Mouse (Mus musculus): ENCODE results near the gene Slu7. TPM values are rescaled to one million over a fixed set of nuclear protein-coding genes. Genes with fewer than 3 reads are reported as not detected.
A peak's percentile ranks its signal among the peaks of the same experiment; 100 is the strongest.

The Slu7 gene
- polyA plus RNA-seq, 1 experiment from 2014 or later: 55.4 TPM

- no peak for ATAC-seq (ENCODE audit: insufficient number of reproducible peaks, insufficient read depth, low FRiP score, low read depth)
- WGBS: 69% methylated on average over 7 of the region's 7 CpGs
- Histone ChIP-seq H3K27ac (ENCODE audit: low read length) (no peak overlapping the region), H3K4me2 (replicated peaks; ENCODE audit: low read depth, low read length) (no peak overlapping the region), H3K4me3 (ENCODE audit: low read depth, low read length) (no peak overlapping the region), H3K9ac (replicated peaks; ENCODE audit: low read depth, low read length) (no peak overlapping the region), H3K36me3 (ENCODE audit: control insufficient read depth, insufficient read depth, low read length) (no peaks in the 10 kb centered on the region), H3K27me3 (ENCODE audit: control insufficient read depth, insufficient read depth, low read length) (no peaks in the 10 kb centered on the region), H3K4me1 (ENCODE audit: control insufficient read depth, insufficient read depth, low read length) (no peaks in the 10 kb centered on the region), H3K9me3 (ENCODE audit: control insufficient read depth, low read depth, low read length) (no peaks in the 10 kb centered on the region)
These were observed 23.3 kb upstream of the Slu7 start for GRCm38 (mm10) chr11:43410291-43410690.

DNA sequence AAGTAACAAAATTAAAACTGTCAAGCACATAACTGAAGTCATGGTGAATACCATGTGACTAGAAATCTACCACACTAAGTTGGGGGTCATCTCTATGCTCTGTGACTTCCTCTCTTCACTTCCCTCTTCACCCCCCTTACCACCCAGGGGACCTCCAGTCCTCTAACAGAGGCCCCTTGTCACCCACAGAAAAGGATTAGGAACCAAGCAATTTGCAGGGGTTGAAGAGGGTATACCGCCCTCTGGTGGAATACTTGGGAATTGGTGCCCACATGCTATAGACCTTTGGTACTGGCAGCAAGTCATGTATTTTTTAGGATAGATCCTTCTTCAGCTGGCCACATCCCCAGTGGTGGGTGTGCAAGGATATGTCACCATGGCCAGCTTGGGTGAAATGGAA is 22.1 kb upstream of the Slu7 start:
- Histone ChIP-seq H3K4me3 (ENCODE audit: low read depth, low read length) (no peak overlapping the region), H3K9me3 (ENCODE audit: control insufficient read depth, low read depth, low read length) (no peaks in the 10 kb centered on the region), H3K4me2 (replicated peaks; ENCODE audit: low read depth, low read length) (no peak overlapping the region), H3K27me3 (ENCODE audit: control insufficient read depth, insufficient read depth, low read length) (no peaks in the 10 kb centered on the region), H3K9ac (replicated peaks; ENCODE audit: low read depth, low read length) (no peak overlapping the region), H3K27ac (ENCODE audit: low read length) (no peak overlapping the region), H3K36me3 (ENCODE audit: control insufficient read depth, insufficient read depth, low read length) (no peaks in the 10 kb centered on the region), H3K4me1 (ENCODE audit: control insufficient read depth, insufficient read depth, low read length) (no peaks in the 10 kb centered on the region)
- WGBS: 0% methylated on average over 1 of the region's 1 CpGs
- ATAC-seq (ENCODE audit: insufficient number of reproducible peaks, insufficient read depth, low FRiP score, low read depth): peak; percentile 53; the same call in 1 of the 2 replicates

GRCm38 (mm10) chr11:43412771-43413451 is 20.6 kb upstream of the Slu7 start:
- Histone ChIP-seq H3K36me3 (ENCODE audit: control insufficient read depth, insufficient read depth, low read length) (no peaks in the 10 kb centered on the region), H3K9me3 (ENCODE audit: control insufficient read depth, low read depth, low read length) (no peaks in the 10 kb centered on the region), H3K27me3 (ENCODE audit: control insufficient read depth, insufficient read depth, low read length) (no peaks in the 10 kb centered on the region), H3K4me2 (replicated peaks; ENCODE audit: low read depth, low read length) (no peak overlapping the region), H3K27ac (ENCODE audit: low read length) (no peak overlapping the region), H3K4me1 (ENCODE audit: control insufficient read depth, insufficient read depth, low read length) (no peaks in the 10 kb centered on the region), H3K9ac (replicated peaks; ENCODE audit: low read depth, low read length) (no peak overlapping the region), H3K4me3 (ENCODE audit: low read depth, low read length) (no peak overlapping the region)
- no peak for ATAC-seq (ENCODE audit: insufficient number of reproducible peaks, insufficient read depth, low FRiP score, low read depth)
- 26% methylated on average over 14 of the region's 14 CpGs for WGBS

GRCm38 (mm10) chr11:43417201-43417600 is 16.3 kb upstream of the Slu7 start:
- Histone ChIP-seq H3K27ac (ENCODE audit: low read length) (no peak overlapping the region), H3K9ac (replicated peaks; ENCODE audit: low read depth, low read length) (no peak overlapping the region), H3K4me3 (ENCODE audit: low read depth, low read length) (no peak overlapping the region), H3K4me1 (ENCODE audit: control insufficient read depth, insufficient read depth, low read length) (no peaks in the 10 kb centered on the region), H3K27me3 (ENCODE audit: control insufficient read depth, insufficient read depth, low read length) (no peaks in the 10 kb centered on the region), H3K9me3 (ENCODE audit: control insufficient read depth, low read depth, low read length) (no peaks in the 10 kb centered on the region), H3K36me3 (ENCODE audit: control insufficient read depth, insufficient read depth, low read length) (peaks cover 5% of the 10 kb centered on the region; the same call in 1 of the 2 replicates), H3K4me2 (replicated peaks; ENCODE audit: low read depth, low read length) (no peak overlapping the region)
- WGBS: 57% methylated on average over 7 of the region's 7 CpGs
- no peak for ATAC-seq (ENCODE audit: insufficient number of reproducible peaks, insufficient read depth, low FRiP score, low read depth)

- no peak overlapping the region for H3K27ac ChIP-seq (ENCODE audit: low read length)
- H3K4me2 ChIP-seq (replicated peaks; ENCODE audit: low read depth, low read length): no peak overlapping the region
- 0 out of 2 replicates have a peak, but pooled peaks cover 3% of the 10 kb centered on the region for H3K4me1 ChIP-seq (ENCODE audit: control insufficient read depth, insufficient read depth, low read length)
- no peaks in the 10 kb centered on the region for H3K27me3 ChIP-seq (ENCODE audit: control insufficient read depth, insufficient read depth, low read length)
- no peaks in the 10 kb centered on the region for H3K9me3 ChIP-seq (ENCODE audit: control insufficient read depth, low read depth, low read length)
- H3K9ac ChIP-seq (replicated peaks; ENCODE audit: low read depth, low read length): no peak overlapping the region
- H3K36me3 ChIP-seq (ENCODE audit: control insufficient read depth, insufficient read depth, low read length): peaks cover 5% of the 10 kb centered on the region; the same call in 1 of the 2 replicates
- no peak overlapping the region for H3K4me3 ChIP-seq (ENCODE audit: low read depth, low read length)
- WGBS: 77% methylated on average over 5 of the region's 5 CpGs
- ATAC-seq (ENCODE audit: insufficient number of reproducible peaks, insufficient read depth, low FRiP score, low read depth): no peak
These were observed 9.2 kb upstream of the Slu7 start for GRCm38 (mm10) chr11:43424386-43424785.

DNA sequence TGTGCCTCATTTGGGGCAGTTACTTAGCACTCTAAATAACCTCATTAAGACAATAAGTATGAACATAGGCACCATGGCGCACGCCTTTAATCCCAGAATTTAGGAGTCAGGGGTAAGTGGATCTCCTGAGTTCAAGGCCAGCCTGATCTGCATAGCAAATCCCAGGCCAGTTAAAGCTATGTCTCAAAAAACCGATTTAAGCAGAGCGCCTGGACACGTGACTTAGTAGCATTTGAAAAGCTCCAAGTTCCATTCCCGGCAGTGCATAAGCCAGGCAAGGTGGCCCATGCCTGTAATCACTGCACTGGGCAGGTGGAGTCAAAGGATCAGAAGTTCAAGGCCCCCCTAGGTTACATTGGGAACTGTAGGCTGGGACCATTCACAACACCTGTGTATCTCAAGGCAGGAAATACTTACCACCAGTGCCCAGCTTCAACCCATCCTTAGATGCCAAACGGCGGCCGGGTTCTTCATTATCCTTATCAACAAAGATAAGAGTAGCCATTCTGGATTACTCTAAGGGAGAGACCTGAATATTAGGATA is 8.3 kb upstream of the Slu7 start:
- Histone ChIP-seq H3K27ac (ENCODE audit: low read length) (no peak overlapping the region), H3K4me1 (ENCODE audit: control insufficient read depth, insufficient read depth, low read length) (0 out of 2 replicates have a peak, but pooled peaks cover 3% of the 10 kb centered on the region), H3K27me3 (ENCODE audit: control insufficient read depth, insufficient read depth, low read length) (no peaks in the 10 kb centered on the region), H3K4me3 (ENCODE audit: low read depth, low read length) (peak overlapping the region; percentile 60; the same call in 1 of the 2 replicates), H3K9ac (replicated peaks; ENCODE audit: low read depth, low read length) (no peak overlapping the region), H3K36me3 (ENCODE audit: control insufficient read depth, insufficient read depth, low read length) (peaks cover 5% of the 10 kb centered on the region; the same call in 1 of the 2 replicates), H3K4me2 (replicated peaks; ENCODE audit: low read depth, low read length) (peak overlapping the region; percentile 51), H3K9me3 (ENCODE audit: control insufficient read depth, low read depth, low read length) (no peaks in the 10 kb centered on the region)
- WGBS: 85% methylated on average over 9 of the region's 9 CpGs
- ATAC-seq (ENCODE audit: insufficient number of reproducible peaks, insufficient read depth, low FRiP score, low read depth): no peak

DNA sequence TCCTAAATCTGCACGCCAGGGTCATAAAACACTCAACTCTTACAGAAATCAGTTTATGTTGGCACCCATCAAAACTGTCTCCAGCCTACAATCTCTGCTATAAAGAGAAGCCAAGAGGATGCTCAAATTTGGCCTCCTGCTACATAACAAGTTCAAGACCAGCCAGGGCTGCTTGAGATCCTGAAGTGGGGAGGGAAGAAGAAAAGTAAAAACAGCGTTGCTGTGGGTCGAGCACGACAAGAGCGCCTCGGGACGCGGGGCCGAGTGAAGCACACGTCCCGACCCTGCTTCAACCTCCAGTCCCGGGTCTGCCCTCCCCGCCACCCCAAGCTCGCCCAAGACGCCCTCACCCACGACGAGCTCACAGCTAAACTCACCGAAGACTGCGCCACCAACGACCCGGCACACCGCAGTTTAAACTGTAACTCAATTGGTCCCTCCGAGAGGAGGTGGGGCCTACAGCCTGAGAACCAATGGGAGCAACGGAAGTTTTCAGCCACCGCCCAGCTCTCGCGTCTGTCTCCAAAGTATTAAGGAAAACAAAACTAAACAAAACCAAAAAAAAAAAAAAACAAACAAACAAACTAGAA is 7.6 kb upstream of the Slu7 start, which contains the start of gene Pttg1:
TSS of gene Pttg1 (minus strand) at position 428 of the 590 bp plus-strand sequence.
- H3K4me1 ChIP-seq (ENCODE audit: control insufficient read depth, insufficient read depth, low read length): 0 out of 2 replicates have a peak, but pooled peaks cover 3% of the 10 kb centered on the region
- peak within 1 kb of the TSS; percentile 51 for H3K4me2 ChIP-seq (replicated peaks; ENCODE audit: low read depth, low read length)
- 3% methylated on average over 27 of the region's 27 CpGs for WGBS
- peak within 1 kb of the TSS; percentile 55; the same call in 1 of the 2 replicates for H3K27ac ChIP-seq (ENCODE audit: low read length)
- ATAC-seq (ENCODE audit: insufficient number of reproducible peaks, insufficient read depth, low FRiP score, low read depth): peak; percentile 96
- H3K9me3 ChIP-seq (ENCODE audit: control insufficient read depth, low read depth, low read length): no peaks in the 10 kb centered on the region
- peak within 1 kb of the TSS; percentile 47 for H3K9ac ChIP-seq (replicated peaks; ENCODE audit: low read depth, low read length)
- H3K4me3 ChIP-seq (ENCODE audit: low read depth, low read length): peak within 1 kb of the TSS; percentile 60
- H3K36me3 ChIP-seq (ENCODE audit: control insufficient read depth, insufficient read depth, low read length): peaks cover 2% of the 10 kb centered on the region; the same call in 1 of the 2 replicates
- no peaks in the 10 kb centered on the region for H3K27me3 ChIP-seq (ENCODE audit: control insufficient read depth, insufficient read depth, low read length)

DNA sequence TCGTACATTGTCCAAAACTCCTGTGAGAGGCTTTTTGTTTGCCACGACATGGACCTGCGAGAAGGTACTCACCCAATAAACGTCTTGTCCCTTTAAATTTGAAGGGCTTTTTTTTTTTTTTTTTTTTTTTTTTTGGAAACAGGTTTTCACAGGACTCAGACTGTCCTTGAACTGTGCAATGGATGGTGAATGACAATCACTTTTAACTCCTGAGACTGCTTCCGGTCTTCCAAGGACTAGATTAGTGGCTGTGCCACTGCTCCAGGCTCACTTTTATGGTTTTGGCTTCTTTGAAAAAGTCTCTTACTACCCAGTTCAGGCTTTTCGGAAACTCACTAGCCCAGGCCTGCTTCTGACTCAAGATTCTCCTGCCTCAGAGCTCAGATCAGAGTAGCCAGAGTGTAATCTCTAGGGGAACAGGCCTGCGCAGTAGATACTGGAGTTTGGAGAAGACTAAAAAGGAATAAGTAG is 7.1 kb upstream of the Slu7 start:
- peak overlapping the region; percentile 60 for H3K4me3 ChIP-seq (ENCODE audit: low read depth, low read length)
- H3K4me2 ChIP-seq (replicated peaks; ENCODE audit: low read depth, low read length): peak overlapping the region; percentile 51
- WGBS: 21% methylated on average over 7 of the region's 7 CpGs
- H3K36me3 ChIP-seq (ENCODE audit: control insufficient read depth, insufficient read depth, low read length): no peaks in the 10 kb centered on the region
- no peaks in the 10 kb centered on the region for H3K27me3 ChIP-seq (ENCODE audit: control insufficient read depth, insufficient read depth, low read length)
- 0 out of 2 replicates have a peak, but pooled peaks cover 3% of the 10 kb centered on the region for H3K4me1 ChIP-seq (ENCODE audit: control insufficient read depth, insufficient read depth, low read length)
- H3K27ac ChIP-seq (ENCODE audit: low read length): peak overlapping the region; percentile 55; the same call in 1 of the 2 replicates
- H3K9me3 ChIP-seq (ENCODE audit: control insufficient read depth, low read depth, low read length): no peaks in the 10 kb centered on the region
- ATAC-seq (ENCODE audit: insufficient number of reproducible peaks, insufficient read depth, low FRiP score, low read depth): 0 out of 2 replicates have a peak, but pooled peaks have one; percentile 47
- H3K9ac ChIP-seq (replicated peaks; ENCODE audit: low read depth, low read length): no peak overlapping the region
